Mouse (Mus musculus): ENCODE measurements around the gene Zfp410.
"Not testable (repeated sequence)": the region's sequence is repeated elsewhere in the genome, so short reads cannot be mapped to it uniquely, and the experiment has no call there.

Zfp410 gene

DNA sequence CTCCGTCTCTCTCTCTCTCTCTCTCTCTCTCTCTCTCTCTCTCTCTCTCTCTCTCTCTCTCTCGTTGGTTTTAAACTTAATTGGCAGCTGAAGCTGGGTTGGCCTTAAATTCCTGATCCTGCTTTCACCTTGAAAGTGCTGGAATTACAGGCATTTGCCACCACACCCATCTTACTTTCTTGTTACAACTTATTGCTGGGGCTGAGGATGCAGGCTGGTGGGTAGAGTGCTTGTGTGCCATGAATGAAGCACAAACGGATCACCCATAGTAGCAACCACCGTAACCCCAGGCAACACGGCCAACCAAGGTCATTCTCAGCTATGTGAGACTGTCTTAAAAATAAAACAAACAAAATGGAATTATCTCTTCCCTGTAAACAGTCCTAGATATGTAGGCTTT is 5.3 kb upstream of the Zfp410 start:
- Histone ChIP-seq H3K9me3 (ENCODE audit: low read length) (no peaks in the 10 kb centered on the region), H3K36me3 (ENCODE audit: insufficient read depth, low read length) (peaks cover 6% of the 10 kb centered on the region; the same call in 1 of the 2 replicates), H3K4me1 (replicated peaks; ENCODE audit: low read depth, low read length) (peaks cover 20% of the 10 kb centered on the region), H3K4me3 (replicated peaks; ENCODE audit: low read length) (no peak overlapping the region), H3K27me3 (ENCODE audit: insufficient read depth, low read length) (no peaks in the 10 kb centered on the region)
- no peak for TF ChIP-seq NANOG (IDR thresholded peaks at IDR 0.05; ENCODE audit: borderline replicate concordance, low read length)
- no peak for TF ChIP-seq CTCF (conservative IDR thresholded peaks at IDR 0.05; ENCODE audit: low read length)
- no peak for TF ChIP-seq POU5F1 (IDR thresholded peaks at IDR 0.05; ENCODE audit: borderline replicate concordance, low read length)

GRCm38 (mm10) chr12:84316006-84316405 is 646 bp upstream of the Zfp410 start:
- Histone ChIP-seq H3K36me3 (ENCODE audit: insufficient read depth, low read length) (no peaks in the 10 kb centered on the region), H3K27me3 (ENCODE audit: insufficient read depth, low read length) (no peaks in the 10 kb centered on the region), H3K9me3 (ENCODE audit: low read length) (no peaks in the 10 kb centered on the region), H3K4me3 (replicated peaks; ENCODE audit: low read length) (peak overlapping the region; percentile 98), H3K4me1 (replicated peaks; ENCODE audit: low read depth, low read length) (peaks cover 26% of the 10 kb centered on the region)
- TF ChIP-seq POU5F1 (IDR thresholded peaks at IDR 0.05; ENCODE audit: borderline replicate concordance, low read length) (no peak), CTCF (conservative IDR thresholded peaks at IDR 0.05; ENCODE audit: low read length) (no peak)

GRCm38 (mm10) chr12:84327111-84327512 is 10.5 kb downstream of the Zfp410 start:
- TF ChIP-seq CTCF (conservative IDR thresholded peaks at IDR 0.05; ENCODE audit: low read length) (no peak), NANOG (IDR thresholded peaks at IDR 0.05; ENCODE audit: borderline replicate concordance, low read length) (no peak), POU5F1 (IDR thresholded peaks at IDR 0.05; ENCODE audit: borderline replicate concordance, low read length) (no peak)
- Histone ChIP-seq H3K27me3 (ENCODE audit: insufficient read depth, low read length) (no peaks in the 10 kb centered on the region), H3K4me1 (replicated peaks; ENCODE audit: low read depth, low read length) (no peaks in the 10 kb centered on the region), H3K4me3 (replicated peaks; ENCODE audit: low read length) (no peak overlapping the region), H3K36me3 (ENCODE audit: insufficient read depth, low read length) (peaks cover 74% of the 10 kb centered on the region), H3K9me3 (ENCODE audit: low read length) (no peaks in the 10 kb centered on the region)

DNA sequence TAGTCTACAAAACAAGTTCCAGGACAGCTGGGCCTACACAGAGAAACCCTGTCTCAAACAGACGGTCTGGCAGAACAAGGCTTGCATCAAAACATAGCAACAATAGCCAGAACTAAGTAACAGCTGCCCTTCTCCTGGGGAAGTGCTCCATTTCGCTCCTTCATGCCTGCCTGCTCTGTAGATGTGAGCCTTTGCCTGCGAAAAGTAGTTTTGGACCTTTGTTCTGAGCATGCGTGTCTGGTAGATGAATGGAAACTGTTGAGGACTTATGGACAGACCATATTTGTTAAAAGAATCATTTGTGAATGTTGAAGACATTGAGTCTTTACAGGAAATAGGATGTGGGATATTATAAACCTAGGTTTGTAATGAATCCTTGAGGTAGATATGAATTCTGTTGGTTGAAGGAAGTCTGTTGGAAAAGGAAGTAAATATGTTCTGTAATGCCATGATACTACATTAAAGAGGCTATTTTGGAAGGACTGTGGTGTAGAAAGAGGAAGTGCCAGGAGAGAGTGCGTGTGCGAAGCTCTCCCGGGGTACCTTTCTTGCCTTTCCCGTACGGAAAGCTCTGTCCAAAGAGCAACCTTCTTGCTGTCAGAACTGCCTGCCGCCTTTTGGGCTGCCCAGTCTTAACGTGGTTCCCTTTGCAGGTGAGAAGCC is 20.4 kb downstream of the Zfp410 start:
- H3K4me1 ChIP-seq (replicated peaks; ENCODE audit: low read depth, low read length) = no peaks in the 10 kb centered on the region
- no peak overlapping the region for H3K4me3 ChIP-seq (replicated peaks; ENCODE audit: low read length)
- TF ChIP-seq CTCF (conservative IDR thresholded peaks at IDR 0.05; ENCODE audit: low read length) = no peak
- TF ChIP-seq NANOG (IDR thresholded peaks at IDR 0.05; ENCODE audit: borderline replicate concordance, low read length) = no peak
- TF ChIP-seq POU5F1 (IDR thresholded peaks at IDR 0.05; ENCODE audit: borderline replicate concordance, low read length) = no peak
- H3K27me3 ChIP-seq (ENCODE audit: insufficient read depth, low read length) = no peaks in the 10 kb centered on the region
- peaks cover 91% of the 10 kb centered on the region for H3K36me3 ChIP-seq (ENCODE audit: insufficient read depth, low read length)
- H3K9me3 ChIP-seq (ENCODE audit: low read length) = no peaks in the 10 kb centered on the region

- Histone ChIP-seq H3K4me3 (replicated peaks; ENCODE audit: low read length) (no peak overlapping the region), H3K9me3 (ENCODE audit: low read length) (no peaks in the 10 kb centered on the region)
- no peak for TF ChIP-seq NANOG (IDR thresholded peaks at IDR 0.05; ENCODE audit: borderline replicate concordance, low read length)
- TF ChIP-seq CTCF (conservative IDR thresholded peaks at IDR 0.05; ENCODE audit: low read length) = peak; percentile 23; the same call in 1 of the 2 replicates
- TF ChIP-seq POU5F1 (IDR thresholded peaks at IDR 0.05; ENCODE audit: borderline replicate concordance, low read length) = no peak
Measured at GRCm38 (mm10) chr12:84347192-84347591, 30.5 kb downstream of the Zfp410 start.

DNA sequence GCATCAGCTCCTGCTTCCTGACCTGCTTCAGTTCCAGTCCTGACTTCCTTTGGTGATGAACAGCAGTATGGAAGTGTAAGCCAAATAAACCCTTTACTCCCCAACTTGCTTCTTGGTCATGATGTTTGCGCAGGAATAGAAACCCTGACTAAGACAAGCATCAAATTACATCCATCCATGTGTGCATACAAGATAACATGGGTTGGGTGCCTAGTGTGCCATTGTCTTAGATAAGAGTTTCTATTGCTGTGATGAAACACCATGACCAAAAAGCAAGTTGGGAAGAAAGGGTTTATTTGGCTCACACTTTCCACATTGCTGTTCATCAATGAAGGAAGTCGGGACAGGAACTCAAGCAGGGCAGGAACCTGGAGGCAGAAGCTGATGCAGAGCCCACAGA is 42.0 kb downstream of the Zfp410 start:
- H3K9me3 ChIP-seq (ENCODE audit: low read length); H3K27me3 ChIP-seq (ENCODE audit: insufficient read depth, low read length); H3K36me3 ChIP-seq (ENCODE audit: insufficient read depth, low read length); H3K4me3 ChIP-seq (replicated peaks; ENCODE audit: low read length): not testable (repeated sequence)
- H3K4me1 ChIP-seq (replicated peaks; ENCODE audit: low read depth, low read length) = peaks cover 39% of the 10 kb centered on the region

More at GRCm38 (mm10) chr12:84347192-84347591, 30.5 kb downstream of the Zfp410 start:
- peaks cover 11% of the 10 kb centered on the region for H3K4me1 ChIP-seq (replicated peaks; ENCODE audit: low read depth, low read length)
- no peaks in the 10 kb centered on the region for H3K27me3 ChIP-seq (ENCODE audit: insufficient read depth, low read length)
- H3K36me3 ChIP-seq (ENCODE audit: insufficient read depth, low read length) = peaks cover 36% of the 10 kb centered on the region

DNA sequence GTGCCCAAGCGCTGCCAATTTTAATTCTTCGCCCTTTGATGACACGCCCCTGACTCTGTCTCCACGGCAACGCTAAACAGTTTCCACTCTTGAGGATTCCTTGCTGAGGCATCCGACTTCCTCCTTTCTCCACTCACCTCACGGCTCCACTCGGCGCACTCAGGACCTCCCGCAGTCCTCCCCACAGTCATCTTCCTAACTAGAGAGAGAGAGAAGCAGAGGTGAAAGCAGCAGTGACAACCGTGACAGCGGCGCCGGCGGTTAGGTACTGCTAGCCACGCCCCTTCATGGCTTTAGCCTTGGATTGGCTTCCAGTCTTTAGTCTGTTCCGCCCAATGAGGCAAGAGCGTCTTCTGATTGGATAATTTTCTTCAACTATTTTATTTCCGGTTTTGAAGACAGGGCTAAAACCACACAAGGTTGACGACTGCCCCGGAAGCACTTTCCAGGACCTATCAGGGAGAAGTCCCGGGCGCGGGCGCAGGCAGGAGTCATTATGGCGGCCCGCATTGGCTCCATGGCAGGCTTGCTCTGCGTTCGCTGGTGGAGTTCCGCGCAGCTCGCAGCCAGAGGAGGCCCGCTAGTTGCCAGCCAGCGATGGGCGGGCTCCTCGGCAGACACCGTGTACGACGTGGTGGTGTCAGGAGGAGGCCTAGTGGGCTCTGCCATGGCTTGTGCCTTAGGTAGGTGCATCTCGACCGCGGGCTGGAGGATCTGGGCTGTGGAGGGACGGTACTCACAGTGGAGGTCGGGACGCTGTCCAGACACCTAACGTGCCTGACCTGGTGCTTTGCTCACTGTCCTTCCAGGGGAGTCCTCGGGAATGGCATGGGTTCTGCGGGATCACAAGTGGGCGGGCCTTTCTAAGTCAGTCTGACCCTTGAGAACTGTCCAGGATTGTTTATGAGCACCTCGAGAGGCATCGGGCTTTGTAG is 45.2 kb downstream of the Zfp410 start, which contains the start of the genes Coq6 and Fam161b:
Coq6 (plus strand) TSS at position 103 of the 935 bp plus-strand sequence.
Fam161b (minus strand) TSS at position 279 of the 935 bp plus-strand sequence.
- peak within 1 kb of the TSS; percentile 100 for H3K4me3 ChIP-seq (replicated peaks; ENCODE audit: low read length)
- TF ChIP-seq POU5F1 (IDR thresholded peaks at IDR 0.05; ENCODE audit: borderline replicate concordance, low read length) (no peak), NANOG (IDR thresholded peaks at IDR 0.05; ENCODE audit: borderline replicate concordance, low read length) (no peak), CTCF (conservative IDR thresholded peaks at IDR 0.05; ENCODE audit: low read length) (no peak)
- H3K27me3 ChIP-seq (ENCODE audit: insufficient read depth, low read length) = no peaks in the 10 kb centered on the region
- H3K36me3 ChIP-seq (ENCODE audit: insufficient read depth, low read length) = no peaks in the 10 kb centered on the region
- no peaks in the 10 kb centered on the region for H3K9me3 ChIP-seq (ENCODE audit: low read length)
- H3K4me1 ChIP-seq (replicated peaks; ENCODE audit: low read depth, low read length) = peaks cover 46% of the 10 kb centered on the region

DNA sequence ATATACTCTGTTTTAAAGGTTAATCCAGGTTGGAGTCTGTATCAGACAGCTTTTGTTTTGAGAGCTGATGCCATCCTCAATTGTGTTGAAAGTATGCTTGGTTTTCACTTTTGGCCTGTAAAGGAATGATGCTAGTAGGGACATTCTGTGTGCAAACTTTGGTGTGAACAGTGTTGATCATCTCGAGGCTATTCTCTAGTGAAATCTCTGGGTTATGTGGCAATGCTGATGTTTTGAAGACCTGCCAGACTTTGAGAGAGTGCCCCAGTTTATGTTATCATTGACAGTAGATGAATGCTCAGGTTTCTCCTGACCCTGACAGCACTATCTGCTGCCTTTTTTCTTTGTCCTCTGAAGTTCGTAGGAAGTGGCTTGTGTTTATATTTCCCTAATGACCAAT is 46.2 kb downstream of the Zfp410 start:
- no peaks in the 10 kb centered on the region for H3K27me3 ChIP-seq (ENCODE audit: insufficient read depth, low read length)
- no peak for TF ChIP-seq POU5F1 (IDR thresholded peaks at IDR 0.05; ENCODE audit: borderline replicate concordance, low read length)
- no peak for TF ChIP-seq CTCF (conservative IDR thresholded peaks at IDR 0.05; ENCODE audit: low read length)
- TF ChIP-seq NANOG (IDR thresholded peaks at IDR 0.05; ENCODE audit: borderline replicate concordance, low read length) = no peak
- H3K9me3 ChIP-seq (ENCODE audit: low read length) = no peaks in the 10 kb centered on the region
- peaks cover 53% of the 10 kb centered on the region for H3K4me1 ChIP-seq (replicated peaks; ENCODE audit: low read depth, low read length)
- H3K36me3 ChIP-seq (ENCODE audit: insufficient read depth, low read length) = peaks cover 8% of the 10 kb centered on the region; the same call in 1 of the 2 replicates
- H3K4me3 ChIP-seq (replicated peaks; ENCODE audit: low read length) = peak overlapping the region; percentile 100
